Mouse (Mus musculus) heart, embryonic 12.5 days (tissue): Measurements from ENCODE around the gene Cpne5. TPM values are rescaled to one million over a fixed set of nuclear protein-coding genes. Genes with fewer than 3 reads are reported as not detected.

Experiments used
- ATAC-seq: fragments of 200-750 bp; cut with Nextera tagmentation; 2 replicates; pipeline ENCODE4 v1.8.0; 2017; ENCODE audit warnings: moderate TSS enrichment, moderate library complexity; ENCODE audit not compliant: insufficient number of reproducible peaks, low FRiP score
- H3K27ac ChIP-seq: fragments of 300-500 bp; sonication (generic); 2 replicates; pipeline ENCODE4 v1.5.1; 2016; ENCODE audit warnings: mild to moderate bottlenecking, moderate library complexity; ENCODE audit not compliant: poor library complexity, severe bottlenecking
- H3K27me3 ChIP-seq: fragments of 300-500 bp; sonication (generic); replicated peaks from 2 replicates; pipeline ENCODE4 v1.6.1; 2016; ENCODE audit warnings: mild to moderate bottlenecking, moderate library complexity
- H3K36me3 ChIP-seq: fragments of 300-500 bp; sonication (generic); 2 replicates; pipeline ENCODE4 v1.6.1; 2016; ENCODE audit warnings: mild to moderate bottlenecking, moderate library complexity
- H3K4me1 ChIP-seq: fragments of 300-500 bp; sonication (generic); replicated peaks from 2 replicates; pipeline ENCODE4 v1.6.1; 2016; ENCODE audit warnings: mild to moderate bottlenecking
- H3K4me2 ChIP-seq: fragments of 300-500 bp; sonication (generic); 2 replicates; pipeline ENCODE4 v1.6.1; 2016; ENCODE audit warnings: mild to moderate bottlenecking, moderate library complexity
- H3K4me3 ChIP-seq: fragments of 300-500 bp; sonication (generic); 2 replicates; pipeline ENCODE4 v1.5.1; 2016; ENCODE audit warnings: mild to moderate bottlenecking
- H3K9ac ChIP-seq: fragments of 300-500 bp; sonication (generic); 2 replicates; pipeline ENCODE4 v1.6.1; 2016; ENCODE audit warnings: mild to moderate bottlenecking, moderate library complexity
- H3K9me3 ChIP-seq: fragments of 300-500 bp; sonication (generic); replicated peaks from 2 replicates; pipeline ENCODE4 v1.6.1; 2016; ENCODE audit warnings: mild to moderate bottlenecking, moderate library complexity
- WGBS: fragments of 180-500 bp; shearing (Covaris S2); methylation state at CpG from one replicate; pipeline ENCODE4 v1.1.7; 2016; 5-methylcytosine and 5-hydroxymethylcytosine counted together
- polyA plus RNA-seq: library from polyadenylated mRNA; unstranded; fragments of >200 nt; fragmentation: Nextera tagmentation; extraction: Ambion mirVana; gene quantifications from 2 replicates; pipeline ENCODE4 v1.2.1, GENCODE M21; 2016

Cpne5 gene
- polyA plus RNA-seq, 1 experiment from 2014 or later: 24.1 TPM

DNA sequence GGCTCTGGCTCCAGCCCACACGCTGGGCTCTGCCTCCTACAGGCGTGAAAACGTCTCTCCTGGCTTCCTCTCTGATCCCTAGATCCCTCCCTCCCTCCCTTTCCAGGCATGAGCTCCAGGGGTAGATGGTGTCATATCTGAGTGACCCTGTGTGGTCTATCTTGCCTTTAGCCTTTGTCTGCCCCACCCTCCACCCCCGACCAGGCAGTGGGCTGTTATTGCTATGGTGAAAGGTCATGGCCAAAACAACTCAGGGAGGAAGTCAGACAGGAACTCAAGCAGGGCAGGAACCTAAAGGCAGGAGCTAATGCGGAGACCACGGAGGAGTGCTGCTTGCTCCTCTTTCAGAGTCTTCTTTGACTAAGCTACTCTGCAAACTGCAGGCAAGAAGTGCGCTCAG is 26.1 kb downstream of the Cpne5 start:
- Histone ChIP-seq H3K4me1 (peaks cover 26% of the 10 kb centered on the region), H3K4me2 (peak overlapping the region; percentile 45), H3K4me3 (no peak overlapping the region), H3K9ac (no peak overlapping the region), H3K36me3 (no peaks in the 10 kb centered on the region), H3K27me3 (0 out of 2 replicates have a peak, but pooled peaks cover 10% of the 10 kb centered on the region), H3K9me3 (no peaks in the 10 kb centered on the region), H3K27ac (peak overlapping the region; percentile 7)
- no peak for ATAC-seq
- 36% methylated on average over 7 of the region's 7 CpGs for WGBS

- no peak overlapping the region for H3K27ac ChIP-seq
- H3K4me3 ChIP-seq: no peak overlapping the region
- WGBS: 91% methylated on average over 3 of the region's 3 CpGs
- H3K4me2 ChIP-seq: no peak overlapping the region
- no peaks in the 10 kb centered on the region for H3K9me3 ChIP-seq
- H3K36me3 ChIP-seq: no peaks in the 10 kb centered on the region
- no peak for ATAC-seq
- H3K4me1 ChIP-seq: peaks cover 35% of the 10 kb centered on the region
- no peak overlapping the region for H3K9ac ChIP-seq
- 0 out of 2 replicates have a peak, but pooled peaks cover 8% of the 10 kb centered on the region for H3K27me3 ChIP-seq
Observed at GRCm38 (mm10) chr17:29210037-29210436, 27.9 kb downstream of the Cpne5 start.

DNA sequence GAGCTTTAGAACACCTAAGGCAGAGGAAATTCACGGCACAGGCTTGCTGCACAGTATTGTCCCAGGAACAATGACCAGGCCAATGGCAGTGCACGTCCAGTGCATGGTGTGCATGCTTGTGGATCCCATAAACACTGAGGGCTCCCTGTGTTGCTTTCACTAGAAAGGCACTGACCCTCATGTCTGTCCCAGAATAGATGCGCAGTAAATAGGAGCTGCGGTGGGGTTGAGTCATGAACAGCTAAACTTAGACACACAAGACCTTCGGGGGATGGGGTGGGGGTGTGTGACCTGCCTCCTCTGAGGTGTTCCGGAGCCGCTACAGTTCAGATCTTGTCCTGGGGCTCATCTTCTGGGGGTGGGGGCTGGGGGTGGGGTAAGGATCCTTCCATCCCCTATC is 31.9 kb downstream of the Cpne5 start:
- WGBS: 35% methylated on average over 7 of the region's 7 CpGs
- peaks cover 17% of the 10 kb centered on the region for H3K4me1 ChIP-seq
- H3K4me3 ChIP-seq: no peak overlapping the region
- H3K9ac ChIP-seq: no peak overlapping the region
- no peaks in the 10 kb centered on the region for H3K9me3 ChIP-seq
- no peak for ATAC-seq
- no peaks in the 10 kb centered on the region for H3K27me3 ChIP-seq
- H3K36me3 ChIP-seq: no peaks in the 10 kb centered on the region
- H3K27ac ChIP-seq: peak overlapping the region; percentile 64
- peak overlapping the region; percentile 35 for H3K4me2 ChIP-seq

DNA sequence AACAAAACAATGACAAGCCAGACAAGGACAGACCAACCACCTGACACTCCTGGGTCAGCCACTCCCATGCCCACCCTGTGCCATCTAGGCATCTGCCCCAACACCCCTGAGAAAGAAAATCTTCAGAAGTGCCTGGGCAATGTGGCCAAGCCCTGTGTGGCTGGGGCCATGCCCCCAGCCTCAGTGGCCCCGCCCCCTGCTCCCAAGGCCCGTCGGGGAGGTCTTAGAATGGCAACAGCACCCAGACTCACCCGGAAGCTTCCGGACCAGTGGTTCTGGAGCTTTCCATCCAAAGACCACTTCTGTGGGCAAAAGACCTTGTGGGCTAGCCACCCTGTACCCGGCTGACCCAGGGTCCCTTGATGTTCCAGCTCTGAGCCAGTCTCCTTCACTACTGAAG is 35.4 kb downstream of the Cpne5 start:
- Histone ChIP-seq H3K4me1 (peaks cover 20% of the 10 kb centered on the region), H3K9me3 (no peaks in the 10 kb centered on the region), H3K4me3 (no peak overlapping the region), H3K4me2 (no peak overlapping the region), H3K27ac (no peak overlapping the region), H3K9ac (no peak overlapping the region), H3K36me3 (no peaks in the 10 kb centered on the region), H3K27me3 (no peaks in the 10 kb centered on the region)
- 87% methylated on average over 6 of the region's 6 CpGs for WGBS
- no peak for ATAC-seq

DNA sequence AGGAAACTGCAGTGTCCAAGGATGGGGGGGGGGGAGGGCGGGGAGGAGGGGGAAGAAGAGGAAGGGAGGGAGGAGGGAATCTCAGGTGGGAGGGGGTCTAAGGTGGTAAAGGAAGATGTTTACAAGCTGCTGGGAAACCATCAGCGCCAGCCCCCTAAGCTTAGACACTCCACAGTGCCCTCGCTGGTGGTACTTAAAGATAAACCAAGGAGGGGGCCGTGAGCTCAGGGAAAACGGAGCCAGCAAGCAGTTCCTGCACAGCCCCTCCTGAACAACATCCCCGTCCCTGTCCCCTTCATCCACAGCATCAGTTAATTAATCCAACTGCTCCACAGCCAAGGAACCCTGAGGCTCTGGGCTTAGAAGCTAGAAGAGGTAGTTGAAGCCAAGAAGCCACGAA is 38.1 kb downstream of the Cpne5 start:
- no peaks in the 10 kb centered on the region for H3K27me3 ChIP-seq
- H3K4me2 ChIP-seq: no peak overlapping the region
- H3K9ac ChIP-seq: no peak overlapping the region
- peaks cover 11% of the 10 kb centered on the region for H3K4me1 ChIP-seq
- 34% methylated on average over 6 of the region's 7 CpGs for WGBS
- ATAC-seq: no peak
- H3K4me3 ChIP-seq: no peak overlapping the region
- no peaks in the 10 kb centered on the region for H3K36me3 ChIP-seq
- H3K9me3 ChIP-seq: no peaks in the 10 kb centered on the region
- no peak overlapping the region for H3K27ac ChIP-seq

DNA sequence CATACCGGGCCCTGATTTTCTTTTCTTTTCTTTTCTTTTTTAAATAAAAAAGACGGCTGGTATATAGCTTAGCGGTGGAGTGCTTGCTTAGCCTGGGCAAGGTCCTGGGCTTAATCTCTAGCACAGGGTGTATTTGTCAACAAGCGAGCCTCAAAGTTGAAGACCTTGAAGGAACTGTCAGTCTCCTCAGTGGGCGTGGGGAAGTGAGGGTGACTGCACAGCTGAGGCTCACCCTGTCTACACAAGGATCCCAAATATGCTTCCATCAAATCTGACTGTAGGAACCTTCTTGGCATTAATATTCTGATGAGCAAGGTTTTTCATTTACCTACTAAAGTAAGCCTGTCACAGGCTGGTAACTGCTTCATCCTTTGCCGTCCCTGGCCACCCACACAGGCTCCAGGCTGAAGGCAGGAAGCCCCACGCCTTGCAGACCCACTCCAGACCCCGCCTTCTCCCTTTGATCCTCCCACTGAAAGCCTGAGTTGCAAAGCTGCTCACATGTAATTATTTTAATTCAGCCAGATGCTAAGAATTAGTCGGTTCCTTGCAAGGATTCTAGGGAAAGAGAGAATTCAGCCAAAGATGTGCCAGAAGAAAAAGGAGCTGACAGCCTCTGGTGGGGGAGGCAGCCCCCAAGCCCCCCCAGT is 38.7 kb downstream of the Cpne5 start:
- Histone ChIP-seq H3K4me2 (no peak overlapping the region), H3K27ac (no peak overlapping the region)
- 30% methylated on average over 9 of the region's 9 CpGs for WGBS

GRCm38 (mm10) chr17:29195579-29195978 is 42.4 kb downstream of the Cpne5 start:
- H3K4me2 ChIP-seq: no peak overlapping the region
- no peak overlapping the region for H3K4me3 ChIP-seq
- no peak for ATAC-seq
- no peak overlapping the region for H3K27ac ChIP-seq
- H3K9me3 ChIP-seq: no peaks in the 10 kb centered on the region
- H3K9ac ChIP-seq: no peak overlapping the region
- 58% methylated on average over 4 of the region's 4 CpGs for WGBS
- H3K4me1 ChIP-seq: peaks cover 20% of the 10 kb centered on the region
- no peaks in the 10 kb centered on the region for H3K27me3 ChIP-seq
- no peaks in the 10 kb centered on the region for H3K36me3 ChIP-seq

More for the DNA sequence above, 38.7 kb downstream of the Cpne5 start:
- peaks cover 11% of the 10 kb centered on the region for H3K4me1 ChIP-seq
- H3K9ac ChIP-seq: no peak overlapping the region
- no peak for ATAC-seq
- H3K36me3 ChIP-seq: no peaks in the 10 kb centered on the region
- H3K9me3 ChIP-seq: no peaks in the 10 kb centered on the region
- no peaks in the 10 kb centered on the region for H3K27me3 ChIP-seq
- H3K4me3 ChIP-seq: no peak overlapping the region

GRCm38 (mm10) chr17:29188989-29189388 is 49.0 kb downstream of the Cpne5 start:
- WGBS: 8% methylated on average over 12 of the region's 12 CpGs
- Histone ChIP-seq H3K4me2 (peak overlapping the region; percentile 54), H3K4me1 (peaks cover 33% of the 10 kb centered on the region), H3K36me3 (no peaks in the 10 kb centered on the region), H3K9me3 (no peaks in the 10 kb centered on the region), H3K27me3 (no peaks in the 10 kb centered on the region), H3K9ac (no peak overlapping the region), H3K27ac (no peak overlapping the region), H3K4me3 (0 out of 2 replicates have a peak overlapping the region, but pooled peaks have one; percentile 0)
- no peak for ATAC-seq

GRCm38 (mm10) chr17:29186989-29187859 is 50.7 kb downstream of the Cpne5 start:
- no peaks in the 10 kb centered on the region for H3K36me3 ChIP-seq
- WGBS: 46% methylated on average over 10 of the region's 10 CpGs
- no peak overlapping the region for H3K4me2 ChIP-seq
- H3K4me1 ChIP-seq: peaks cover 25% of the 10 kb centered on the region
- no peaks in the 10 kb centered on the region for H3K9me3 ChIP-seq
- no peak overlapping the region for H3K4me3 ChIP-seq
- H3K9ac ChIP-seq: no peak overlapping the region
- H3K27ac ChIP-seq: no peak overlapping the region
- H3K27me3 ChIP-seq: no peaks in the 10 kb centered on the region
- ATAC-seq: no peak

DNA sequence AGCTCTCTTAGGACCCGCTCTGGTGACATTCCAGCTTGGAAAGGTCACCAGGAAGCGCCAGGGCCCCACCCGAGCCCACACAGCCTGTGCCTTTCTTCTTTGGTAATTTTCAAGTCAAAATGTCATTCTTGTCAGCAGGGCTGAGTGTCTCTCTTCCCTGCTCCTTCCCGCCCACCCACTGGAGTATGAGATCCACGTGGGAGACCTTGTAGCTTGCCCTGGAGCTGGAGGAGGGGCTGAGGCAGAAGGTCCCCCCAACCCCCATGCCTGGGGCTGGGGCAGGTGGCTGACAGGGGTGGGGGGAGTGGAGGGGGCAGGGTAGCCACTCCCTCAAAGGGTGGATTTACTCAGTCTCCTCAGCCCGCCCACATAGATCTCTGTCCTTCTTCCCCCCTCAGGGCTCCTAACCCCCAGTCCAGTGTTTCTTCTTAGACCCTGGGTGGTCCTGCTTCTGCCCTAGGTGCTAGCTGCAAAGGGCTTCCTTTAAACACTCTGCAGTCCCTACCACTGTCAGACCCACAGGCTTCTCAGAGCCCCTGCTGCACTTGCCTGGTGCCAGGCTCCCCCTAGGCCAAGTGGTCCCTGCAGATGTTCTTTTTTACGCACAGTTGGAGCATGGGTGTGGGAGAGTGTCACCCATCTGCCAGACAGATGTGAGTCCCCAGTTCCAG is 52.5 kb downstream of the Cpne5 start:
- ATAC-seq: no peak
- no peak overlapping the region for H3K9ac ChIP-seq
- no peak overlapping the region for H3K27ac ChIP-seq
- H3K36me3 ChIP-seq: no peaks in the 10 kb centered on the region
- no peaks in the 10 kb centered on the region for H3K9me3 ChIP-seq
- no peak overlapping the region for H3K4me2 ChIP-seq
- no peak overlapping the region for H3K4me3 ChIP-seq
- H3K4me1 ChIP-seq: peaks cover 38% of the 10 kb centered on the region
- H3K27me3 ChIP-seq: no peaks in the 10 kb centered on the region
- WGBS: 54% methylated on average over 7 of the region's 7 CpGs

- ATAC-seq: no peak
- Histone ChIP-seq H3K27me3 (no peaks in the 10 kb centered on the region), H3K4me2 (no peak overlapping the region), H3K36me3 (no peaks in the 10 kb centered on the region), H3K9ac (no peak overlapping the region), H3K9me3 (no peaks in the 10 kb centered on the region), H3K4me3 (no peak overlapping the region), H3K27ac (no peak overlapping the region), H3K4me1 (peaks cover 49% of the 10 kb centered on the region)
- WGBS: 53% methylated on average over 11 of the region's 11 CpGs
Observed at GRCm38 (mm10) chr17:29183162-29183561, 54.8 kb downstream of the Cpne5 start.
